Mouse (Mus musculus) small intestine, adult 2 months (tissue): ENCODE results near the gene Ajuba. TPM values are rescaled to one million over a fixed set of nuclear protein-coding genes. Genes with fewer than 3 reads are reported as not detected.

ENCODE experiments used
- H3K27ac ChIP-seq: fragments of 200-500 bp; 2 replicates; pipeline ENCODE4 v1.5.1; 2012; ENCODE audit warnings: low read depth, low read length, control low read depth, inconsistent platforms; ENCODE audit not compliant: insufficient read depth
- H3K27me3 ChIP-seq: fragments of 200-500 bp; 2 replicates; pipeline ENCODE4 v1.6.1; 2012; ENCODE audit warnings: mild to moderate bottlenecking, moderate library complexity, low read length, inconsistent platforms; ENCODE audit not compliant: control insufficient read depth, insufficient read depth
- H3K36me3 ChIP-seq: fragments of 200-500 bp; 2 replicates; pipeline ENCODE4 v1.6.1; 2012; ENCODE audit warnings: mild to moderate bottlenecking, low read length, control low read depth, inconsistent platforms; ENCODE audit not compliant: control insufficient read depth, insufficient read depth
- H3K4me1 ChIP-seq: fragments of 200-500 bp; 2 replicates; pipeline ENCODE4 v1.6.1; 2012; ENCODE audit warnings: low read length, inconsistent platforms, mixed read lengths; ENCODE audit not compliant: control insufficient read depth, insufficient read depth, insufficient read length
- H3K4me3 ChIP-seq: fragments of 200-500 bp; 2 replicates; pipeline ENCODE4 v1.5.1; 2012; ENCODE audit warnings: low read depth, mild to moderate bottlenecking, control low read depth, inconsistent platforms, low read length, moderate library complexity
- CTCF ChIP-seq: fragments of 200-500 bp; IDR thresholded peaks from 2 replicates; pipeline ENCODE4 v1.5.1; 2012; ENCODE audit warnings: low read depth, mild to moderate bottlenecking, control low read depth, inconsistent platforms, low read length, moderate library complexity, mixed read lengths; ENCODE audit not compliant: insufficient replicate concordance, insufficient read length; ENCODE audit errors: extremely low read depth
- POLR2A ChIP-seq: fragments of 200-500 bp; IDR thresholded peaks from 2 replicates; pipeline ENCODE4 v1.6.1; 2012; ENCODE audit warnings: low read depth, mild to moderate bottlenecking, control low read depth, inconsistent platforms, low read length, moderate library complexity
- WGBS: fragments of 180-500 bp; shearing (Covaris S2); methylation state at CpG from one replicate; pipeline ENCODE4 v1.1.7; 2018; 5-methylcytosine and 5-hydroxymethylcytosine counted together
- polyA plus RNA-seq: library from polyadenylated mRNA; depleted of rRNA; stranded (reverse); fragments of >200 nt; gene quantifications from 2 replicates; pipeline ENCODE4 v1.2.3, GENCODE M21; 2012

The Ajuba gene
- polyA plus RNA-seq, 1 experiment = 3.0 TPM

- H3K36me3 ChIP-seq = peaks cover 22% of the 10 kb centered on the region
- WGBS = 85% methylated on average over 6 of the region's 6 CpGs
- H3K4me1 ChIP-seq = no peaks in the 10 kb centered on the region; the same call in 1 of the 2 replicates
- H3K27me3 ChIP-seq = no peaks in the 10 kb centered on the region
- TF ChIP-seq CTCF = no peak
- no peak for TF ChIP-seq POLR2A
- no peak overlapping the region for H3K4me3 ChIP-seq
- no peak overlapping the region for H3K27ac ChIP-seq
Measured at GRCm38 (mm10) chr14:54610648-54611047, 33.3 kb upstream of the Ajuba start.

- no peak for TF ChIP-seq POLR2A
- TF ChIP-seq CTCF = 0 out of 2 replicates have a peak, but pooled peaks have one; percentile 25
- 69% methylated on average over 4 of the region's 4 CpGs for WGBS
- Histone ChIP-seq H3K27ac (no peak overlapping the region), H3K27me3 (no peaks in the 10 kb centered on the region), H3K4me1 (no peaks in the 10 kb centered on the region; the same call in 1 of the 2 replicates), H3K36me3 (peaks cover 16% of the 10 kb centered on the region), H3K4me3 (no peak overlapping the region)
Measured at GRCm38 (mm10) chr14:54609962-54610361, 32.6 kb upstream of the Ajuba start.

DNA sequence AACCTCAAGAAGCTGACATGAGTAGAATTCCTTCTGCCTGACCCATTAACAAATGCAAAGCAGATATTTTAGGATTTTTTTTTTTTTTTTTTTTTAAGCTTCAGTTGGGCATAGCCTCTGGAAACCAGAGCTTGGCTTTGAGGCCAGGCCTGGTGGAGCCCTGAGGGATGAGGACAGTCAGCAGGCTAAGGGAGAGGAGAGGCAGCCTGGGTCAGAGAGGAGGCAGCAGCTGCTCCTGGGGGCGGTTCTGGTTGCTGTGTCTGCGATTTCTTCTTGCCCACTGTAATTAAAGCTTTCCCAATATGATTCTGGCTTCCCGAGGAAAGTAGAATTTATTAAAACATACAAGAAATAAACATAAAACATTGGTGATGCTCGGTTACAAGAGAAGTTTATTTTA, 31.9 kb upstream of the Ajuba start:
- Histone ChIP-seq H3K36me3 (peaks cover 14% of the 10 kb centered on the region), H3K4me3 (no peak overlapping the region), H3K27ac (no peak overlapping the region), H3K4me1 (no peaks in the 10 kb centered on the region; the same call in 1 of the 2 replicates), H3K27me3 (no peaks in the 10 kb centered on the region)
- WGBS = 67% methylated on average over 4 of the region's 4 CpGs
- TF ChIP-seq POLR2A (no peak), CTCF (no peak)

- Histone ChIP-seq H3K36me3 (peaks cover 2% of the 10 kb centered on the region; the same call in 1 of the 2 replicates), H3K27ac (no peak overlapping the region), H3K4me1 (no peaks in the 10 kb centered on the region; the same call in 1 of the 2 replicates), H3K27me3 (no peaks in the 10 kb centered on the region), H3K4me3 (no peak overlapping the region)
- 75% methylated on average over 8 of the region's 8 CpGs for WGBS
- TF ChIP-seq POLR2A (no peak), CTCF (no peak)
Measured at GRCm38 (mm10) chr14:54607226-54607625, 29.9 kb upstream of the Ajuba start.

GRCm38 (mm10) chr14:54605752-54606321, 28.5 kb upstream of the Ajuba start, which contains the start of gene 4931414P19Rik:
TSS of gene 4931414P19Rik (minus strand) at chr14:54605993.
- no peaks in the 10 kb centered on the region for H3K27me3 ChIP-seq
- H3K4me3 ChIP-seq = peak within 1 kb of the TSS; percentile 69
- no peaks in the 10 kb centered on the region; the same call in 1 of the 2 replicates for H3K4me1 ChIP-seq
- no peaks in the 10 kb centered on the region for H3K36me3 ChIP-seq
- peak within 1 kb of the TSS; percentile 25 for H3K27ac ChIP-seq
- TF ChIP-seq POLR2A (peak; percentile 48; the same call in 1 of the 2 replicates), CTCF (no peak)
- WGBS = under 1% methylated on average over 38 of the region's 39 CpGs

DNA sequence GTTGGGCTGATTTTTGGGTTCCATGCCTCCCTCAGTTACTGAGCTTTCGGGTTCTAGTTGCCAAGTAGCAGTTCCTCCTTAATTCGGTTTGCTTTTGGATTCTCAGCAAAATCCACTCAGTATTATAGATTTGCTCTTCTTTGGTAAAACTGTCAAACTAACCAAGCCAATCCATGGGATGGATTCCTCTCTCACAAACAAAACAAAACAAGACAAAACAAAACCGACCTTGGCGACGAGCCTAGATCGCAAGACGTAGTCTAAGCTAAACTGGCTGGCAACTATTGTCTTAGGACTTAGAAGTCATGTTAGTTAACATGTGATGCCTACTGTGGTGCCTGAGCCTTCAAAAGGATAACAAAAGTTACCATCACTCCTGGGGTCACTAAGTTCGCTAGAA, 26.3 kb upstream of the Ajuba start:
- H3K4me3 ChIP-seq = peak overlapping the region; percentile 84
- no peaks in the 10 kb centered on the region; the same call in 1 of the 2 replicates for H3K4me1 ChIP-seq
- no peaks in the 10 kb centered on the region for H3K27me3 ChIP-seq
- peak overlapping the region; percentile 79 for H3K27ac ChIP-seq
- TF ChIP-seq CTCF (no peak), POLR2A (no peak)
- no peaks in the 10 kb centered on the region for H3K36me3 ChIP-seq
- 87% methylated on average over 8 of the region's 8 CpGs for WGBS

DNA sequence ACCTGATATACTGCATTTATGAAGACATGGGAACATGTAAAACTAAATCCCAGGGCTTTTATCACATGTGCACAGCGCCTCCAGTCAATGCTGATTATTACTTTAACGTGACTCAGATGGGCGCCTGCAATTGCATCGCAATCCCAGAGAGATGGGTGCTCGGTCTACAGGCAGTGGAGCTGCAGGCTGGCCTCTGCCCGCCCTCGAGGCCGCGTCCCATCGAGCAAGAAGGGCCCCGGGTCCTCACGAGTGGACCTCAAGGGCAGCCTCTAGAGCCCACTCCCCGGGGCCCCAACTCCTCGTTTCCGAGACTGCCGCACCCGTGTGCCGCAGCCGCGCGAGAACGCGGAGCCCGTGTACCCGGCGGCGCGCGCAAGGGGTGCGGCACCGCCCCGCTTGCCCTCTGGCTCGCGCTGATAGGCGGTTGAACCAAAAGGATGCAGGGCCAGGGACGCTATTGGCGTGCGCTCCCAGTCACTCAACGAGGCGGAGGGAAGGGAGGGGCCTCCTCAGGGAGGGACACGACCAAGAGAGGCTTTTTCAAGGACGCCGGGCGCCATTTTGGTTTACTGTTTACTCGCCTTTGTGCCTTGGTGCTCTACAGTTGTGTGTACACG, 25.8 kb upstream of the Ajuba start:
- Histone ChIP-seq H3K36me3 (no peaks in the 10 kb centered on the region), H3K27me3 (no peaks in the 10 kb centered on the region), H3K4me3 (peak overlapping the region; percentile 84), H3K4me1 (no peaks in the 10 kb centered on the region; the same call in 1 of the 2 replicates), H3K27ac (peak overlapping the region; percentile 79)
- TF ChIP-seq POLR2A (peak; percentile 84), CTCF (no peak)
- under 1% methylated on average over 46 of the region's 46 CpGs for WGBS
